Mouse (Mus musculus) skeletal muscle tissue, adult 2 months (tissue): ENCODE measurements around the gene Tsc22d1.

Experiments
- DNase-seq: peaks from one replicate; pipeline ENCODE4 v3.0.0-alpha.2; 2012; ENCODE audit warnings: low read depth, low spot score

Tsc22d1 gene

DNA sequence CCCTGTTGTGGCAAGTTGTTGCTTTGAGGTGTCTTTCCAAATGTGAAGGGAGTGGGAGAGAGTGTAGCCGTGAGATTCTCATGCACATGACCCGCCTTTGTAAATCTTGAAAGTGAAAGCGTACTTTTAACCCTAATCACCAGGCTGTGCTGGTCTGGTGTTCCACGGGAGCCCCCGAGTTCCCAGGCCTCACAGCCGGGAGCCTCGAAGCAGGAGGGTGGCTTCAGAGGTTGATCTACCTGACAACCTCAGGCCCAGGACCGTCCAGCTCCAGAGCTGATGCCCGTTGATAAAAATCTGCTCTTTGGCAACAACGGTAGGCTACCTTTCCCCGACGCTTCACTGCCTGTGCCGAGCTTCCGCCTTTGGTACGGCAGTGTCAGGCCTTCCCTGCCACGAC is 72.8 kb downstream of the Tsc22d1 start:
- DNase-seq, result no peak

DNA sequence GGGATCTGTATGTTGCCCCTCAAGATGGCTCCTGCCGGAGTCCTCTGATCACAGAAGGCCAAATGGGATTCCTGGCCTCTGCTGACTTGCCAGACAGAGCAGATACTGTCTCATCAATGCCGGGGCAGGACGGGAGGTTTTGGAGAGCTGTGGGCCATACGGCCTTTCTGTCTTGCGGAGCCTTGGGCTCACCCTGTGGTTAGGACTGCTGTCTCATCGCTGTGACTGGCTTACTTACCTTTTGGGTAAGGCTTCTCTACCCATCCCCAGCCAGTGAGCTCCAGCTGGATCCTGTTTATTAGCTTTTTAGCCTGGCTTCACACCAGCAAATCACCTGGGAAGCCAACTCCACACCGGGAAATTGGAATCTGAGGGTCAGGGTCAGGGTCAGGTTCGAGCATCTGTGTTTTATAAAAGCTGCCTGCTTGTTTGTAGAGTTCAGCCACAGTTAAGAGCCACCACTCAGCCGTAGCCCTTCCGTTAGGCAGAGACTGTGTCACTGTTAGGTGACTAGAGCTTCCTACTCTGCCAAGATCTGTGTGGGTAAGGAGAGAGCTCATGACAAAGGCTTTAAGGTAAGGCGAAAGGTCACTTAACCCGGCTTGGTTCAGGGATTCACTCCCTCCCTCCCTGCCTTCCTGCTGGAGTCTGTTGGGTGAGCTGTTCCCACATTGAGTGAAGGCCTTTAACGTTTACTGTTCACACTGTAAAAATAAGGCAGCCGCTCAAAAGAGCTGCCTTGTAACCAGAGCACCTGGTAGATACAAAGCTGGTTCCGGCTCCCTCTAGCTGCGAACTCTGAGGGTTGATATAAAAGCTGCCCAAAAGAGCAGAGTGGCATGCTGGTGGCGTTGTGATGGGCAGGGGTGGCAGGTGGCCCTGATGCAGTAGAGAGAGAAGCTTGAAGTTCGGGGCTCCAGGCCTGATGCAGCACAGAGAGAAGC is 73.6 kb downstream of the Tsc22d1 start:
- no peak for DNase-seq

DNA sequence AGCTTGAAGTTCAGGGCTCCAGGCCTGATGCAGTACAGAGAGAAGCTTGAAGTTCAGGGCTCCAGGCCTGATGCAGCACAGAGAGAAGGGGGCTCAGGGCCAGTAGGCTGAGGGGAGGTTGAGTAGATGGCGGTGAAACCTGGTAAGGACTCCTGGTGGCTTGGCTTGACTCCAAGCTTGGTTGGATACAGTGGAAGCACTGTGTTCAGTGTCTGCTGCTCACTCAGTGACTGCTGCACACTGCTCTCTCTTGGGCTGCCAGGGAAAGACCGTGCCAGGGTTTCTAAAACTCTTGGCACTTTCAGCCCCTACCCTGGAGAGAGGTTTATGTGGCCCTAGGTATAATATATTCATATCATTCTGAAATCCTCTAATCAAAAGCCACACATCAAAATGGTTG is 74.4 kb downstream of the Tsc22d1 start:
- no peak for DNase-seq

DNA sequence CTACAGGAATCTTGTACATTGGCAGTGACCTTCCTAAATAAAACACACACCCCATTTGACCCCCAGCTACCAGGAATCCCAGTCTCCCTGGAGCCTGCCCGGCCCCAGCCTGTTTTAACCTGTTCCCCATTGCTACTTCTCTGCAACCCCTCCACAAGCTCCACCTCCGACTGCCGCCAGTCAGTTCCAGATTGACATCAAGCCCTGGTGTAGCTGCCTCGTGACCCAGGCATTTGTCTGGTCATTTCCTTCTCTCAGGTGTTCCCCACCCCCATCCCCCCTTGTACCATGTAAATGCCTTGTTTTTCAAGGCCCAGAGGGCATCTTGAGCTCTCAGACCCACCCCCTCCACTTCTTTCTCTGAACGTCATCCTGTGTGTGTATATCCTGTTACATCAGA is 80.3 kb downstream of the Tsc22d1 start:
- DNase-seq, result no peak

DNA sequence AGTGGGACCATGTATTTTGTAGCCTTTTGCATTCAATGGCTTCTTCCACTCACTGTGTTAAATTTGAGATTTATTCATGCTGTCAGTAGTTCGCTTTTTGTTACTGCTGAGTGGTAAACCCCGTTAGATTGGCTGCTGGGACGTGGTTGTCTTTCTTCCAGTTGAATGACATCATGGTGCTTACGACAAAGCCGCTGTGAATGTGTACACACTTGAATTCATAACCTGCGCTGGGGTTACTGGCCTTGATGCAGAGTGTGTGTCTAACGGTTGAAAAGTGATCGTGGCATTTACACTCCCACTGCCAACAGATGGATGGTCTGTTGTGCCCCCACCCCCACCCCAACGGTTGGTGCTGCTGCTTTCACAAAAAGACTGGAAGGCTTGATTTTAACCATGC is 82.4 kb downstream of the Tsc22d1 start:
- DNase-seq, result no peak

DNA sequence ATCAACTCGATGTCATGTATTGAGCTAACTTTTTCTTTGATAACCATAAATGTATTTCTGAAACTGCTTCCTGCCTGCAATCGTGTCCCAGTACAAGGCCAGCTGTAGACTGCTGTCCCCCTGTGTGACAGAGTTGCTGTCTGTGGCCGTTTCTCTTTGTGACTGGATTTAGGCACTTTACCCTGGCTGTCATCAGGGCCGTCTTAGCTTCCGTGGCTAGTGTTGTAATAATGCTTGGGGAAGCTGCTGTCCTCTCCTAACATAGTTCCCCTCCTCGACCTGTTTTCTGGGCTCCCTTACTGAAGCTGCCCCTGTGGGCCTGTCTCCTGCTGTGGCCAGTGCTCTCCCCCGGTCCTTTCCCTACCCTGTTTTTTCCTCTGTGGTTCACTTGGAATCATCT is 83.4 kb downstream of the Tsc22d1 start:
- DNase-seq, result no peak

DNA sequence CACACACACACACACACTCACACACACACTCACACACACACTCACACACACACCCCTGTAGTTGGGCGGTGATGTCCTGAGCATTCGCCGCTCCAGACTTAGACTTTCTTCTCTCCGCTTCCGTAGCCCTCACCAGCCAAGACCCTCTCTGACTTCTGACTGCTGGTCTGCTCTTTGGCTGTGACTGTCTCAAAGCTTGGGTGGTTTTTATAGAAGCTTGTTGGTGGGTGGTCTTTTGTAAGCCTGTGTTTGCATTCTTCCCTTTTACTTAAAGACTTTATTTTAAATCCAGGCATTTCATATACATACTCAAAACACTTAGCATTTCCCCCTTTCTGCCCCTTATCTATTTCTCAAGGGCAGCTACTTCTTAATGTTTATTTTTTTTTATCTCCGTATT is 84.7 kb downstream of the Tsc22d1 start:
- DNase-seq, result no peak

DNA sequence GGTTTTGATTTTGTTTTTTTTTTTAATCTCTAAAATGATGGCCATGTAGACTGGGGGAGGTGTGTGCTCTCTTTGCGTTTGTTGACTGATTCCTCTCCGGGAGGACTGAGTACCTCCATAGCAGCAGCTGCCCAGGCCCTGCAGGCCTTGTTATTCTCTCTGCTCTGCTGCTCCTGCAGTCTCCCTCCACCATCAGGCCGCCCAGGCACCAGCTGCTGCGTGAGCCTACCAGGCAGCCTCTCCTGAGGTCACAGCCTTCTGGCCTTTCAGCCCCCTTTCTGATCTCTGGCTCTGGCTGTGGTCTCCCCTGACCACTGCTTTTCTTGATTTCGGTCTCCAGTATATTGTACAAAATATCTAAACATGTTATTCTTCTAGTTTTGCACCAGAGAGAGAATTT is 85.3 kb downstream of the Tsc22d1 start:
- DNase-seq, result no peak

DNA sequence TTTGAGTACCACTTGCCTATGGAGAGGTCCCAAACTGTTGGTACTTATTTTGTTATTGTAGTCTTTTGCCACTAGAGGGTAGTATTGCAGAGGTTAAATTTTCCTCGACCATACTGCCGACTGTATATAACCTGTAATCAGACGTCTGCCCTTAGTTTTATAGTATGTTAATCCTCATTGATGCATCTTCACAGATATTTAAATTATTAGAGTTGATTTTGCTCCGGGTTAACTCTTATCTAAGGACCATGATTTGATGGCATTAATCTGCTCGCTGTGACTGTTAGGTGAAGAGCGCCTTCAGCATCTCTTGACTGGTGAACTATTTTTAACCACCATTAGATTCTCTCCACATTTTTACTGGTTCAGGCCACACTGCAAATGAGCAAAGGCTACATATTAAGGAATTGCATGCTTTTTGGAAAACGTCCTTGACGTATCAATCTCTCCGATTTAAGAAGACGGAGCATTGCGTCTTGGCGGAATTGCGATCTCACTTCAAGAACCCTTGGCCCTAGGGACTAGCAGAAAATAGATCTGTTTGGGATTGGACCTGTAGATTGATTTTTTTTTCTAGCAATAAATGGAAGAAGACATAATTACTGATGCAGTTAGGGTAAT is 88.6 kb downstream of the Tsc22d1 start:
- DNase-seq, result peak; percentile 43

DNA sequence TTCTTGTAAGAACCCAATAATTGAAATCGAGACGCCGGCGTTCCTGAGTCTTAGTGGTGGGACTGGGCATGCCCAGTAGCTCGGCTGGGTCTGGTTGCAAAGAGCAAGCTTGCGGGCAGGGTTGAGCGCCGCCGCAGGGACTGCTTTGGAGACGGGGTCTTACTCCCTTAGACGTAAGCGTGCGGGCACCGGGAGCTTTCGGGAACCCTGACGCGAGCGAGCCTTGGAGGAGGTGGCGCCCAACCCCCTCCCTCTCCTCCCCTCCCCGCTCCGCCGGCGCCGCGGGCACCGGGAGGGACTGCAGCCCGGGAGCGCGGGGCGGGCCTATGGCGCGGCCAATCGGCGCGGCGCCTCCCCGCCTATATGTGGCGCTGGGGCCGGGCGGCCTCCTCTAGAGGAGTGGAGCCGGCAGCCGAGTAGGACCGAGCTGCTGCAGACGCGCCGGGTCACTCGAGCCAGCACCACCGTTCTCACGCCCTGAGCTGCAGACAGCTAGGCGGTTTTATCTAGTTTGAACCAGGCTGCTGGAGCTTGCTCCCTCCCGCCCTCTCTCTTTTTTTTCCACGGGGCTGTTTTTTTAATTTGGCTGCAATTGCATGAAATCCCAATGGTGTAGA is 89.5 kb downstream of the Tsc22d1 start:
- peak; percentile 87 for DNase-seq

DNA sequence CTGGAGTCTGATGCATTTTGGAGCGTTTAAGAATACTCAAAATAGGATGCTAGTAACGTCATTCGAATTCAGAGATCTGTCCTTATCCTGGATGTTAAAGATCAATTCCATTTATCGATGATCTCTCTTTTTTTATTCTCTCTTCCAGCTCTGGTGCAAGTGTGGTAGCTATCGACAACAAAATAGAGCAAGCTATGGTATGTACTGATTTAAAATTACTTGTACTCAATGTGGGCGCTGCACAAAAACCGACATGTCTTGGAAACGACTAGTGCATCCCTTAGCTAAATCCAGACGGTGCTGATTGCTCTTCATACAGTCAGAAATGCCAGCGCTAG is 90.3 kb downstream of the Tsc22d1 start:
- no peak for DNase-seq

DNA sequence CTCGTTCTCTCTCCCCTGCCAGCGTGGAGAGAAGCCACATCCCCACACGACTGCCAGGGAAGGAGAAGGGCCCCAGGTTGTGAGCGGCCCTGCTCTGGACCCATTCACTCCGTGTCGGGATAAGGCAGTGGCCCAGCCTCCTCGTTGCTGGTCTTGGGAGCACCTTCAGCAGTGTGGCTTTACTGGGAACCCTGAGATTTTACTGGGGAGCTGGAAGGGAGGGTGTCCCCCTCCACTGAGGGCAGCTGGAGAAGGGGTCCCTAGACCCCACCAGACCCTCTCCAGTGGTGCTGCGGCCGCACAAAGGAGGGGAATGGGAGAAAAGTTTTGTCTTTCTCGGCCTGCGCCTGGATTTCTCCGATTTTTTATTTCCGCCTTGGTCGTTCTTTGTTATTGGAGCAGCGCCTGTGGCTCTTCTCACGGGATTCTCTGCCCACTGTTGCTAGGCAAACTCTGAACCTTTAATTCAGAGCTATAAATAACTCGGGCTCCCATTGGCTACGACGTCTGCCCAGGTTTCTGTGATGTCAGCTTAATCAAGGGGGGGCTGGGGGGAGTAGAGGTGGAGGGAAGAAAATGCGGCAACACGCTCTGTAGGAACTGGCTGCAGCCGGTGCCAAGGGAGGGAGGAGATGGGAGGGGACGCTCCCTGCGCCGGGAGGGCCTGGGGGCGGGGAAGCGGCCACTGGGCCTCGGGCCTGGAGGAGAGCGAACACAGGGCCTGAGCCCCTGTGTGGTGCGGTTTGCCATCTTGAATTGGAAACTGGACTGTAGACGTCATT is 90.9 kb downstream of the Tsc22d1 start:
- peak; percentile 86 for DNase-seq

DNA sequence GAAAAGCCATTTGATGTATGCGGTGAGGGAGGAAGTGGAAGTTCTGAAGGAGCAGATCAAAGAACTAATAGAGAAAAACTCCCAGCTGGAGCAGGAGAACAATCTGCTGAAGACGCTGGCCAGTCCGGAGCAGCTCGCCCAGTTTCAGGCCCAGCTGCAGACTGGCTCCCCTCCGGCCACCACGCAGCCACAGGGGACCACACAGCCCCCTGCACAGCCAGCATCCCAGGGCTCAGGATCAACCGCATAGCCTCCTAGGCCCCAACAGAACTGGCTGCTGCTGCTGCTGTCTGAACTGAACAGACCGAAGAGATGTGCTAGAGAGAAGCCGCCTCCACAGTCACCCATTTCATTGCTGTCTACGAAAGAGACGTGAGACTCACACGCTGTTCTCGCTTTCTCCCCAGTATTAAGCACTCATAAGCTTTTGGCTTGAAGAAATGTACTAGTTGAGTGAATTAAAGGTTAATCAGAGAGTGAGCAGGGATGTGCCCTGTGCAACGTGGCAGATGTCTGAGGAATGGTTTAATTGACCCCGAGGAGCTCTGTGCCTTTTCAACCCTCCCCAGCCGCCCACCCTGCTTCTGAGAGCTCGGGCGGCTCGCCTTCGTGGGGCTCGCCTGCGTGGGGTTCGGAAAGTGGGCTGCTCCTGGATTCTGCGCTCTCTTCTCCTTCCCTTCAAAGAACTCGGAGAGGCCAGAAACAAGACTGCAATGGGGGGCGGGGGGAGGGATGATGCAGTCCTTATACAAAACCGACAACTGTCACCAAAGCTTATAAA is 91.9 kb downstream of the Tsc22d1 start:
- DNase-seq, result no peak

DNA sequence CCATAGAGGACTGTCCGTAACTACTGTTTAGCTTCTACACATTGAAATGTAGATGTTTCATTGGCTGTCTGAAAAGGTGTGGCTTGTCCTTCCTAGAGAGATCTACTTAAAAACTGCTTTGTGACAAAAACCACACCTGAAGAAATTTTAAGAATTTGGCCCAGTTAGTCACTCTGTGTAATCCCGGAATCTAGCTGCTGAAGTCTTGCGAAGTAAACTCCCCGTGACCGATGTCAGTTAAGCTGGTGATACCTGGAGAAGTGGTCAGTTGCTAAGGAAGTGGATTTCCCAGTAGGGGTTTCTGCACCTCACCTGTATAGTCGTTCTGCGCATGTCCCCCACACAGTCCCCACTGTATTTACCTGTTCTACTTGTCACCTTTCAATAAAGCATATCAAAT is 92.6 kb downstream of the Tsc22d1 start:
- DNase-seq, result no peak

DNA sequence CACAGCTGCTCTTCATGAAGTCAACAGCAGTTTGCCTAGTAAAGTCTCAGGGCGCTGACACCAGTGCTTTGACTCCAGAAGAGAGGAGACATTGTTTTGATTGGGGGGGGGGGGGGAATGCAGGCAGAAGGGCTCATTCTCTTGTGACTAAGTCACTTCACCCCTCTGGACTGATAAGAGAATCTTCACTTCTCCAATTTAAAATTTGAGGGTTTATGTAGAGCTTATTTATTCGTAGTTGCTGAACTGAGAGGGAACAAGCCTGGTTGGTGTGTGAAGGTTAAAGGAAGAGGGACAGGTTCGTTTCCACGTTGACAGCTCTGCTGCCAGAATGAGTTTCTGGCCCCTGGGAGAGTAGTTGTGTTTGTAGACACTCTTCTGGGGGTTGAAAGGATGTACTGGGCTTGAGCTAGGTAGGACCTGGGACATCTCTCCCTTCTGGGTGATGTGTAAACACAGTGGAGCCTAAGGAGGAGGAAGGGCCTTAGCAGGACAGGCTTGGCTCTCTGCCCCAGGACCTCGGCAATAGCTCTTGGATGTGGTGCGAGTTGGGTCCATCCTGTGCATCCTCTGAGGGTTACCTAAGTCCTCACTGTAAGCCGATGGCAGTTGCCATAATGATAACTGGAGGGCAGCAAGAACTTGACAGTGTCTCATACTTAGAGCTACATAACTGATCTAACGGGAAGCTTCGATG is 93.2 kb downstream of the Tsc22d1 start:
- DNase-seq, result no peak

DNA sequence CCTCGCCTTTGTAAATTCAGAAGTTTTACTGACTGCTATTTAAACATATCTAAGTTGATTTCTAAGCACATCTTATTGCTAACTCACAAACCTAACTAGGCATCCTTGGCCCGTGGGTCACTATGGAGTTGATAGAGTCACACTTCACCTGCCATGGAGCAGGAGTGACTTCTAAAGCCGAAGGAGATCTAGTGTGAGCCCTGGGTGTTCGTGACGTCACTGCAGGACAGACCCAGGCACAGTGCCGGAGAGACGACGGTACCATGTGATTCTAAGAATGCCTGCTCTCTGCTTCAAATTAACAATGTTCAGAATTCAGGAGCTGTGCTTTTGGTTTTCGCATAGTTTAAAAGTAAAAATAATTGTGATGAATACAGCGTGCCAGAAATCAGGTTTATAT is 93.9 kb downstream of the Tsc22d1 start:
- DNase-seq, result no peak

DNA sequence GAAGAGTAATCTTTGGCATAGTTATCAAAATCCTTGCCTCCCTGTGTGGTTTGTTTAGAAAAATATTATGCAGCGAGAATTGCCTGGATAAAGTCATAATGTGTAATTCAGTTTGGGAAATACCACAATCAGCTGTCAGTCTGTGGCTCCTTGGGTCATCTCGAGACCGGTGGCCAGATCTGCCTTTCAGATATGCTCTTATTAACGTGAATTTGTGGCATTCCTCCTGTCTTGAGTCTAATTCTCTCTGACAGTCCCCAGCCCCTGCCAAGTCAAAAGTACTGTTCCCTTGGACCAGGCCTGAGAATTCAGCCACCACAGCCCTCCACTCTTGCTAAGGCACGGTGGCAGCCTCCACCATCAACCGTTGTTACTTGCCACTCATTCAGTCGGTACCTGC is 97.2 kb downstream of the Tsc22d1 start:
- no peak for DNase-seq

DNA sequence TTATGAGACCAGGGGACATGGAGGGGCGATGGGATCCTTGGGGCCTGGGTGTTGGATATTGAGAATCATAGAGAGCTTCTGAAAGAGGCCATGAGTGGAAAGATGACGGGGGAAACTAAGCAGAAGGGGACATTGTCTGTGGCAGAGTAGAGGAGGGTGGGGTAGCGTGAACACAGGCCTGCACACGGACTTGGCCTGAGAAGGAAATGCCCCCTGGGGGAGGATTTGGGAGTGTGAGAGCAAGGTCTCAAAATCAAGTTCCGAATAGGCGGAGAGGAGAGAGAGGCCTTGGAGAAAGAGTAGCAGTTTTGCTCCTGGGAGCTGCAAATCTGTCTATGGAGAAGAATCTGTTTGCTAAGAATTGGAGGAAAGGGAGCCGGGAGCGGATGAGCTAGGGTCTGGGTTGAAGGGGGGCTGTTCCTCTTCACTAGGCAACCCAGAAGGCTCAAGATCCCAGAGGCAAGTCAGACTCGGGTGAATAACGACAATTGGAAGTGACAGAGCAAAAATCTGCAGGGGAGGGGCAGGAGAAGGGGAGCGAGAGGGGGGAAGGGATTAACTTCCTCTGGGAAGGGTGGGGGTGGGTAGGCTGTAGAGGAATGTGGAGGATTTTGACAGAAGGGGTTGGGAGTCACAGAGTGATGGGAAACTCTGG is 98.8 kb downstream of the Tsc22d1 start:
- no peak for DNase-seq

DNA sequence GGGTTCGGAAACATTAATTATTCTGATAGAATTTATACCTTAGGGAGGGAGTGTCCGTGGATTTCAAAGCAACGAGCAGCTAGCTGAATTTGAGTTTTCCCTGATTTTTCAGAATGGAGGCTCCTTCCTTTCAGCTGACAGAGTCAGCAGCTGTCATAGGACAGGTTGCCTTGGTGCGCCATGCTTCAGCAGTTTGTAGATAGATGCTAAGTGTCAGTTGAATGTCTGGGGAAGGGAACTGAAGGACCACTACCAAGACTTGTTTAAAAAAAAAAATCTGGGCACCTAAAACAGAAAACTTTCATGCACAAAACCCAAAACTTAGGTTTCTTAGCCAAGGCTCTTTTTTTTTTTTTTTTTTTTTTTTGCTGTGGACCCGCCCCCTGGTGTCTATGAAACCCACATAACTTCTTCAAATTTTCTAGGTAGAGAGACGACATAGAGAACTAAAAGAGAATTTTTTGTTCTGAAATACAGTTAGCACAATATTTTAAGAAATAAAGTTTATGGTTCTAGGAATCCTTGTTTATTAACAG is 99.4 kb downstream of the Tsc22d1 start:
- DNase-seq, result no peak

DNA sequence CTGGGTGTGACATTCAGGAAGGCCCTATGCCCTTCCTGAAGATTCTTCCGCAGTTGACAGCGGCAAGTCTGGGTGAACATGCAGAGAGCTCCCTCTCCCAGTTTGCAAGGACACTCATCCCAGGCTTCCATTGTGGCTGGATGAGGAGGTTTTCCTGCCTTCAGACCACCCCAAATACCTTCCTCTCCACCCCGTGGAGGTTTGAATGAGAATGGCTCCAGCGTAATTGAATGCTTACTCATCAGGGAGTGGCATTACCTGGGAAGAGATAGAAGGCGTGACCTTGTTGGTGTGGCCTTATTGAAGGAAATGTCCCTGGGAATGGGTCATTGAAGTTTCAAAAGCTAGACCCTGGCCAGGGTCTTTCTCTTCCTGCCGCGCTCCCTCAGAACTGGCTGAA is 100.9 kb downstream of the Tsc22d1 start:
- DNase-seq, result no peak
